Mouse (Mus musculus) layer of hippocampus, adult 9-11 months (tissue): ENCODE results near the gene Dlk1.

Source experiments
- DNase-seq: peaks from one replicate; pipeline ENCODE4 v3.0.0; 2022

The Dlk1 gene

GRCm38 (mm10) chr12:109452592-109452991 lies at the start of gene Dlk1:
TSS of gene Dlk1 (plus strand) at chr12:109452823.
- DNase-seq = no peak

- DNase-seq = no peak
Measured at GRCm38 (mm10) chr12:109402943-109403342, 49.7 kb upstream of the Dlk1 start.

GRCm38 (mm10) chr12:109403752-109404151 lies 48.9 kb upstream of the Dlk1 start:
- no peak for DNase-seq

DNA sequence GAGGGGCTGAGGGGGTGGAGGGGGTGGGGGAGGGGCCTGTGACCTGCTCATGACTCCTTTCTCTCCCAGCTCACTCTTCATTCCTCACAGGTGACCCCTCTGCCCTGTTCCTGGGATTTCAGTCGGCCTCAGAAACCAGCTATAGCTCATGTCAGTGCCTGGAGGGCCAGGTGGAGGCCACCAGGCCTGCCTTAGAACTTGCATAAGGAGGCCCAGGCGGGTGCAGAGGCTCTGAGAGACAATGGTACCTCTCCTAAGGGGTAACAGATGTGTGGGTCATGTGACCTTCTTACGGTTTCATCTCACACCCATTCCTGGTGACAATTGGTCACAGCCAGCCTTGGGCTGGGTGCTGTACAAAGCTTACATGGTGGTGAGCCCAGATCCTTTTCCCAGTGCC lies 46.6 kb upstream of the Dlk1 start:
- no peak for DNase-seq

DNA sequence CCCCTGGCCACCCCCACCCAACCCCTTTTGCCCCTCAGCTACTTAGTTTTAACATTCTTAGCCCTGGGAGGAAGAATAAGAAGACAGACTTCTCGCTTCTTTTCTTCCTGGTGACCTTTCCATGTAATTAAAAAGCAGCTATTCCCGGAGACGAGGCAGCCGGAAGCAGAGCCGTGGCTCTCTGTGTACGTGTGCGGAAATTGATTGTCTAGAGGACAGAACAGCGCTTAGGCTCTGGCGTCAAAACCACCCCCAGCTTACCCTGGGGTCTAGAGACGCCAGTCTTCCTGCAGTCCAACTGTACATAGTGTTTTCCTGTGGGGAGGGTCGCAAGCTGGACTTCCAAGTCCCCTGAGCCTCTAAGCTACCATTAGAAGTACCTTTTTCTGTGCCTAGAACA lies 41.9 kb upstream of the Dlk1 start:
- no peak for DNase-seq

GRCm38 (mm10) chr12:109411172-109412070 lies 41.2 kb upstream of the Dlk1 start:
- no peak for DNase-seq

DNA sequence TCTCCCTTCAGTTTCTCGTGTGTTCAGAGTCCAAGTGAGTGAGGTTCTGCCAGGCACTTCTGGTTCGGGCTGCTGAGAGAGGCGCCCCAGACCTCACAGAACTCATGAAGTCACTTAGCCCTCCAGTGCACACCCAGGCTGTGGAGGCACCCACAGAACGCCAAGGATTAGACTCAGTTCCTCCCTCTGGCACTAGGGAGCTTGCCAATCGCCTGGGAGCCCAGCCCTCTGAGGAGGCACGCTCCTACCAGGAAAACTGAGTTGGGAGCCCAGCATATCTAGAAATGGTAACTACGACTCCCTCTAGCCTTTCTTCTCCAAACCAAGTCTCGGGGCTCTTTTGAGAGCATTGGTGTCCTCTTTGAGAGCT lies 40.6 kb upstream of the Dlk1 start:
- DNase-seq = no peak

DNA sequence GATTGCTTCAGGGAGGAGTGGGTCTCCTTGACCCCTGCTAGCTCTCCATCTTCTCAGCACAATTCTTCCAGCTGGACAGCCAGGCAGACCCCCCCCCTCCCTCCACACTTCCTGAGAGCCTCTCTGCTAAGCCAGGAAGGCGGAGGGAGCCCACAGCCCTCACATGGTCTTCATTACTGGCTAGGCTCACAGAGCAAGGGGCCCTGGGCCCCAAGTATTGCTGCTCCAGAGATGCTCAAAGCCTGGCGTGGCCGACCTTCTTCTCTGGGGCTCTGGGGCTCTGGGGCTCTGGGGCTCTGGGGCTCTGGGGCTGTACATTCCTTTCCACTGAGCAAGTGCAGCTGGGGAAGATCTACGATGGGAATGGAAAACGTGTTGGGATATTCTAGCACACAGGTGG lies 39.9 kb upstream of the Dlk1 start:
- no peak for DNase-seq

- DNase-seq = no peak
Measured at GRCm38 (mm10) chr12:109413321-109413720, 39.3 kb upstream of the Dlk1 start.

GRCm38 (mm10) chr12:109416681-109417080 lies 35.9 kb upstream of the Dlk1 start:
- no peak for DNase-seq

DNA sequence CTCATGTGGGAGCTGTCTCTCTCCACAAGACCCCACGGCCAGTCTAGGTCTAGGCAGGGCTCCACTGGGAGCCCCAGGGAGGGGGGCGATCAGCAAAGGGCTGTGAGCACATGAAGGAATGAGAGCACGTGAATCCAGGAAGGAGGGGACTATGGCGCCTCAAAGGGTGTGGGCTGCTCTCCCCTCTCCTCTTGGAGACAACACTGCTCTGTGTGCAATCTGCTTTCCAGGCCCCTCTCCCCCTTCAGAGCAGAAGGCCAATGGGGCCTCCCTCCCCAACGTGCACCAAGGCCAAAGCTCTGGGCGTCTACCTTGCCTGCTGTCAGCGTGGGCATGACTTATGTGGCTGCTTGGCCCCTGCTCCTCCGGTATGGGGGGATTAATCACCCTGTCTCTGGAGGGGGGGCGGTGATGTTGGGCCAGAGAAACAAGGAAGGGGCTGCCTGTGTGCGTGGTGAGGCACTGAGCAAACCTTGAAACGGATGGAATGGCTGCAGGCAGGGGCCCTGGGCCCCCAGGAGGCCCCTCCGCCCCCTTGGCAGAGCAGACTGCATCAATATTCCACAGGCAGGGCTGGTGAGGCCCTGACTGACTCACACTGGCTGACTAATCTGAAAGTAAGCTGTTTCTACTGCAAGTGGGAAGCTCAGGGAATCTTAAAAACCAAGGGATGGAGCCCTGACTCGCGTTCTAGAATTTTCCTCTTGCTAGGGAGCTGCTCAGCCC lies 35.0 kb upstream of the Dlk1 start:
- peak; percentile 40 for DNase-seq

DNA sequence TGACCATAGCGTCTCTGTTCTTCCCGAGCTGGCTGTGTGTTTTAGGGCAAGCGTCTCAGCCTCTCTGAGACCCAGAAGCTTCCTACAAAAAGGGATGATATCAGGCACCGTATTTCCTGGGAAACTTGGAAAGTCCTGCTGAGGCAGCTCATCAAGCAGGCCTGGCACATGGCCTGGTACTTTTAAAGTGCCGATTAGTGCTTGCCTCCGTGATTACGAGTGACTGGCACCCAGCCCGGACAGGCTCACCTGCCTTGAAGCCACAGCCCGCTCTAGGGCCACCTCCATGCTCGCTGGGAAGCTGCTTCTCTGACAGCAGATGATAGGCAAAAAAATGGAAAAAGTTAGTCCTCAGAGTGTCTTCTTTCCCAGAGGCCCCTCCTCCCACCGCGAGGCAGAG lies 32.6 kb upstream of the Dlk1 start:
- DNase-seq = no peak

DNA sequence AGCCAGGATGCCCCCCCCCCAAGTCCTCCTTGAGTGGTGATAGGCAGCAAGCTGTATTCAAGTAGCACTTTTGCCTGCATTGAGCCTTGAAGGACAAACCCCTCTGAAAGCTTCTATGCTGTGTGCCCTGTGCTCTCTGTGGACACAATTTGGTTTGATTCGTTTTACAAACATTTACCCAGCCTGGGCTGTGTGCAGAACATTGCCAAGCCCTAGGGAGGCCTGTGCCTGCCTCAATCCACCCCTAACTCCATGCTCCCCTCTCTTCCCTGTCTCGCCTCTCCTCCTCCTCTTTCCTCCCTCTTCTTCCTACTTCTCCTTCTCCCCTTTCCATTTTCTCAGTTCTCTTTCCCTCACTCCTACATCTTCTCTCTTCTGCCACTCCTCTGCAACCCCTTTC lies 29.5 kb upstream of the Dlk1 start:
- no peak for DNase-seq

DNA sequence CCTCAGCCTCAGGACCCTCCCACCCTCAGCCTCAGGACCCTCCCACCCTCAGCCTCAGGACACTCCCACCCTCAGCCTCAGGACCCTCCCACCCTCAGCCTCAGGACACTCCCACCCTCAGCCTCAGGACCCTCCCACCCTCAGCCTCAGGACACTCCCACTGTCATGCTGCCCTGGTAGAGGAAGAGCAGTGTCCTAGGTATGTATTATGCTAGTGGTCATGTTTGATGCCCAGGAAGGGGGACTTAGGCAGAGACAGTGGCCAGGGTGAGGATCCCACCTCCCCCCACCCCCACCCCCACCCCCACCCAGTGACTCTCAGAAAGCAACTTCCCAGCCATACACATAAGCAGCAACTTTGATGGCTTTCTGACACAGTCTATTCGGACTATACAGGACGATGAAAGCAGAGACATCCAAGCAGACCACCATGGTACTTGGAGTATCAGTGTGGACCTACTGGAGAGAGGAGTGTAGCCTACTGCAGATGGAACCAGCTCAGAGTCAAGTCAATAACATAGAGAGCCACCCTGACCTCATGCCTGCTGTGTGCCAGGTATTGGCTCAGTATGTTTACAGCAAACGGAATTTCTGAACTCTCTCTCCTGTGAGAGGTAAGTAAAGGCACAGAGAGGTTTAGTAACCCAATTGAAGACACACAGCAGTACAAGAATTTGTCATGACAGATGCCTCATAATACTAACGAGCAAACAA lies 28.8 kb upstream of the Dlk1 start:
- DNase-seq = no peak

DNA sequence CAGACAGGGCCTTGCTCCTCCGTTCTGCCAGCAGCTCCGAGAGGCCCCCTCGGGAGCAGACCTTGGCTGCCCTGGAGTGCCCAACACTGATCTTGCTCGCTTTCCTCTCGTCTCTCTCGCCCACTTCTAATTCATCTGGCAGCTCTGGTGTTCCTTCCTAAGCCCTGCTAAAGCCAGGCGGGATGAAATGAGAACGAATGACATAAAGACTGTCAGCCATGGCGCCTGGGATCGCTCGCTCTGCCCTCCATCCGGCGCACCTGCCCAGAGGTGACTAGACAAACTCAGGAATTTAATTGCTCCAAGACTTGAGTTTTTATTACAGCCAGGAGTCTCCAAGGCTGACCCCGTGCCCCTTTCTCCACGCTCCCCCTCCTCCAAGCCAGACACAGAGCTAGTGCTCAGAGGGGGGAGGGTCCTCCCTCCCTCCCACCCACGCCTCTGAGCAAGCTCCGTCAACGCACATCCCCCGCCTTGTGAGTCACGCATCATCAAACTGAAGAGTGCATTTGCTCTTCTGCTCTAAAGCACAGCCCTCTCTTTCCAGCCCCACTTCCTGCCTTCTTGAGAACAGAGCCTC lies 27.8 kb upstream of the Dlk1 start:
- no peak for DNase-seq

GRCm38 (mm10) chr12:109425982-109426381 lies 26.6 kb upstream of the Dlk1 start:
- no peak for DNase-seq

DNA sequence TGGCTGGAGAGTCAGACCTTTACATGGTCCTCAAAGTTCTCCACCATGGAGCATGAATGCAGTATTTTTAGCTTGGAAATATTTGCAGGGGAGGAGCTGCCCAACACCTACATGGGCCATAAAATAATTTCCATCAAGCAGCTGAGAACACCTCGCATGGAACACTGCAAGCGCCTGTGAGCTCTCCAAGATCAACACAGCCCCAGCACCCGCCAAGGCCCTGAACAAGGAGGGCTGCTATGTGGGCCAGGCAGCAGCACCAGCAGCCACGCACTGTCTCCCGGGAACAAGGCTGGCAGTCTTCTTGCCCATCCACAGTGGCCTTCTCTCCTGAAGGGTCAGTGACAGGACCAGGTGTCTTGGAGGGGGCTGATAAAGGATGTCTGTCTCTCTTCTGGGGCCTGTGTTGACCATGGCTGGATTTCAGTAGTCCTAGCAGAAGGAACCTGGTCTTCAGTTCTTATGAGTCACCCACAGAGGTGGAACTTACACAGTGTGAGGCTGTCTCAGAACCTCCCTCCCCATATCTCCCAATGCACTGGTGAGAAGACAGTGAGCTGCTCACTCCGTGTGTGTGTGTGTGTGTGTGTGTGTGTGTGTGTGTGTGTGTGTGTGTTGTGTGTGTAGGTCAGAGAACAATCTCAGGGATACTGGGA lies 20.0 kb upstream of the Dlk1 start:
- DNase-seq = no peak

GRCm38 (mm10) chr12:109436367-109436807 lies 16.2 kb upstream of the Dlk1 start:
- no peak for DNase-seq

DNA sequence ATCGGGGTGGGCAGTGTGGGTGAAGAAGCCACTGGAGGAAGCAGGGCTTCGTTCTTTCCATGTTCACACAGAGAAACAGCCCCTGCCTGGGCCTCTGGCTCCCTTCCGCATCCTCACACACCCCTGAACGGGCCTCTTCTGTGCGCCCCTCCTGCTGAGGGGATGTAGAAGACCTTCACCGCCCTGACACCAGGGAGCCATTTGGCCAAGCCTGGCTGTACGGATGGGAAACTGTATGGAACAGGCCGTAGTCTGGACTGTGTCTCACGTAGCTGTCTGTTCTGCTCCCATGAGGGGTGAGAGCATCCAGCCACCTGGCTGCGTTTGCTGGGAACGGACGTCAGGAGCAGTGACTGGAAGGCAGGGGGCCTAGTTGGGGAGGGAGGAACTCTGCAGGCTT lies 15.8 kb upstream of the Dlk1 start:
- no peak for DNase-seq

DNA sequence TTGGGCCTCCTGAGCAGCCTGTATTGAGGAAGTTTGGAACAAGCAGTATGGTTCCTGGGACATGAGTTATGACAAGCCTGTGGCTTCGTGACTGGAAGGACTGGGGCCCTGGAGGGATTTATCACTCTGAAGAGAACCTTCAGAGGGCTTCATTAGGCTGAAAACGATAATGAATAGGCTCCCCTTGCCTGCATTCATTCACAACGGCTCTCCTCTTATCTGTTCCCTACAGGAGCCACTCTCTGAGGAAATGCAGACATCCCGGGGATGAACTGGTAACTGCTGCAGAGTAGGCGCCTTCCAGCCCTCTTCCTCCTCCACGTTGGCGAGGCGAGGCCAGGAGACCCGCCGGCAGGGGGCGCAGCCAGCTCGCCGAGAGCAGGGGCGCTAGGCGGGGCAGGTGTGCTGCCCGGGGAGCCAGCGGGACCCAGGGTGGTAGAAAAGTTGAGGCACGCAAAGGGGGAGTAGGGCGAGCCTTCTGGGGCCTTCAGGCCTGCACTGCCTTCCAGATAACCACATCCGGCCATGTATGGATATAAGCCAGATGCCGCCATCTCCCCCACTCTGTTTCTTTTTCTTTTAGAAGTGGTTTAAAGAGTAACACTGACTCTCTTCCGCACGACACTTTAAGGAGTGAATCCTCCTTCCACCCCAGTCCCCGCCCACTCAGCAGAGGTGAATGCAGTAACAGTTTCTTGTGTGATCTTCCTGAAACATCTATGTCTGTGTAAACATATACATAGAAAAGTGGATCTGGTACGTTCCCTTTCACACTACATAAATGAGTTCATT lies 14.9 kb upstream of the Dlk1 start:
- DNase-seq = peak; percentile 53

DNA sequence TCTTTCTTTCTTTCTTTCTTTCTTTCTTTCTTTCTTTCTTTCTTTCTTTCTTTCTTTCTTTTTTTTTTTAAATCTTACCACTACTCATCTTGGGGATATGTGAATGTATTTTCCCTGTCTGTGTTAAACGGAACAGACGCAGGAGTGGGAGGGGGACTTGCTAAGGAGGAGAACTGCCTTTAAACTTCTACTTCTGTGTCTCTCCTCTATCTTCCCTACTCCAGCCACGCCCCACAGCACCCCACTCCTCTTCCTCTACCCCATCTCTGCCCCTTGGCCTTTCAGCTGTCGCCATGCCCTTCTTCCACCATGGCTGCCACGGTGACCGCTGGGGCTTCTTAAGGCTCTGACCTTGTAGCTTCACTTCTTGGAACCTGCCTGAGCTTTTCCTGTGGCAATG lies 14.2 kb upstream of the Dlk1 start:
- DNase-seq = no peak

DNA sequence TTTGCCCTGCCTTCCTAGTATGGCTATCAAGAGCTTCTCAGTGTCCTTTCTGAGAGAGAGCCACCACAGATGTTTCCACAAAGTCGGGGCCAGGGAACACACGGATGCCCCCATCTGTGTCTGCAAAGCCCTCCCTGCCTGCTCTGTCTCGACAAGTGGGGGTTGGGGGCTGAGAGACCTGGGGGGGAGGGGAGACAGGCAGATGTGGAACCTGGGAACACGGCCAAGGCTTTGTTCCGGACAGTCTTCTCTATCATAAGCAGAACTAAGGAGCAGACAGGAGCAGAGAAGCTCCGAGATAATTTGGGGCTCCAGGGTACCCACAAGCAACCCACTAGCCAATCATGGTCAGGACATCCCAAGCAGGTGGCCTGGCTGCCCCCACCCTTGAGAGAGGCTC lies 12.6 kb upstream of the Dlk1 start:
- DNase-seq = no peak
